Mouse (Mus musculus) urinary bladder, postnatal 4 days (tissue): ENCODE results near the gene Mark3.

Experiments
- DNase-seq, 2 experiments: peaks; one replicate each; pipeline ENCODE4 v3.0.0; 2021 to 2022; ENCODE audit warnings: low spot score in 2 of 2

The Mark3 gene

GRCm38 (mm10) chr12:111560286-111560685 lies 14.0 kb upstream of the Mark3 start:
- no peak for DNase-seq

- no peak for DNase-seq
These were observed 12.0 kb upstream of the Mark3 start for GRCm38 (mm10) chr12:111562276-111562814.

GRCm38 (mm10) chr12:111563076-111563629 lies 11.2 kb upstream of the Mark3 start:
- no peak for DNase-seq

- DNase-seq: no peak
These were observed 9.0 kb upstream of the Mark3 start for GRCm38 (mm10) chr12:111565363-111565762.

- no peak for DNase-seq
These were observed 5.5 kb upstream of the Mark3 start for GRCm38 (mm10) chr12:111568836-111569235.

- no peak for DNase-seq
These were observed 1.9 kb upstream of the Mark3 start for GRCm38 (mm10) chr12:111572406-111572805.

GRCm38 (mm10) chr12:111573315-111573714 lies 1.0 kb upstream of the Mark3 start:
- no peak for DNase-seq

- peak in 1 of 2 experiments; percentile 24 for DNase-seq
These were observed 840 bp downstream of the Mark3 start for GRCm38 (mm10) chr12:111574887-111575838.

GRCm38 (mm10) chr12:111583058-111583457 lies 8.7 kb downstream of the Mark3 start:
- no peak for DNase-seq

GRCm38 (mm10) chr12:111584401-111584800 lies 10.1 kb downstream of the Mark3 start:
- DNase-seq: no peak

GRCm38 (mm10) chr12:111587252-111587651 lies 12.9 kb downstream of the Mark3 start:
- DNase-seq: no peak

- DNase-seq: no peak
These were observed 18.2 kb downstream of the Mark3 start for GRCm38 (mm10) chr12:111592407-111593021.

GRCm38 (mm10) chr12:111593775-111594174 lies 19.5 kb downstream of the Mark3 start:
- DNase-seq: no peak

- DNase-seq: no peak
These were observed 23.0 kb downstream of the Mark3 start for GRCm38 (mm10) chr12:111597310-111597709.

GRCm38 (mm10) chr12:111598902-111599301 lies 24.6 kb downstream of the Mark3 start:
- no peak for DNase-seq

GRCm38 (mm10) chr12:111599640-111600039 lies 25.3 kb downstream of the Mark3 start:
- DNase-seq: no peak

GRCm38 (mm10) chr12:111603871-111604270 lies 29.5 kb downstream of the Mark3 start:
- no peak for DNase-seq

GRCm38 (mm10) chr12:111605619-111606018 lies 31.3 kb downstream of the Mark3 start:
- no peak for DNase-seq

- no peak for DNase-seq
These were observed 33.7 kb downstream of the Mark3 start for GRCm38 (mm10) chr12:111608015-111608414.

GRCm38 (mm10) chr12:111614475-111615141 lies 40.3 kb downstream of the Mark3 start:
- no peak for DNase-seq

- no peak for DNase-seq
These were observed 43.9 kb downstream of the Mark3 start for GRCm38 (mm10) chr12:111618266-111618665.
